Comparison of ENCODE assay signal across 22 mouse cellular contexts in genomic region chr7:79302145-79302544, GRCm38 (mm10). TPM values are rescaled to one million over a fixed set of nuclear protein-coding genes. Genes with fewer than 3 reads are reported as not detected.
DNase-seq lines count a peak whose midpoint lies in the region; ATAC-seq and TF ChIP-seq lines count a peak whose summit lies in the region.
"Had no signal": no experiment of that assay in that cellular context is flagged by ENCODE, and none has a peak within 500 bp of the region (broad histone marks: within the 10 kb centered on the region; RNA-seq: fewer than 3 reads in every experiment).

No protein-coding gene starts in this region.

- H3K27ac ChIP-seq in cerebellum, adult 2 months (ENCODE audit: insufficient read depth, low read length) = 0 out of 2 replicates have a peak overlapping the region, but pooled peaks have one; percentile 11
- H3K27ac ChIP-seq in left cerebral cortex, adult 2 months = peak overlapping the region; percentile 71; the same call in 1 of the 2 replicates
- peak overlapping the region; percentile 74; the same call in 1 of the 2 replicates for H3K27ac ChIP-seq in midbrain, embryonic 13.5 days
- no peak overlapping the region for H3K27ac ChIP-seq in midbrain, embryonic 10.5 days (replicated peaks)
- H3K27ac ChIP-seq: neural tube, embryonic 12.5 days had no signal

- H3K9ac ChIP-seq in midbrain, embryonic 13.5 days (replicated peaks) = no peak overlapping the region
- H3K9ac ChIP-seq: hindbrain, embryonic 13.5 days; neural tube, embryonic 12.5 days had no signal

- H3K4me3 ChIP-seq in cerebellum, adult 2 months (replicated peaks; ENCODE audit: insufficient read depth, low read depth, low read length) = no peak overlapping the region
- no peak overlapping the region for H3K4me3 ChIP-seq in left cerebral cortex, adult 2 months
- H3K4me3 ChIP-seq in midbrain, embryonic 13.5 days (replicated peaks) = no peak overlapping the region
- no peak overlapping the region for H3K4me3 ChIP-seq in midbrain, embryonic 10.5 days
- H3K4me3 ChIP-seq: hindbrain, embryonic 13.5 days; neural tube, embryonic 12.5 days had no signal

- no peak for ATAC-seq in cerebellum, adult (ENCODE audit: insufficient number of reproducible peaks, low FRiP score, low TSS enrichment)
- ATAC-seq in midbrain, embryonic 13.5 days = no peak
- ATAC-seq: activated CD4-positive, CD25-positive, alpha-beta regulatory T cell, adult 4 months; forebrain, embryonic 14.5 days; inflammation-experienced regulatory T-cells, adult 6 months had no signal

- intact Hi-C loops in left cerebral cortex, adult 2 months (cut with DNase I) = no loop called here

- no peak overlapping the region for H3K4me2 ChIP-seq in midbrain, embryonic 13.5 days (replicated peaks)
- H3K4me2 ChIP-seq: hindbrain, embryonic 13.5 days; midbrain, embryonic 11.5 days; neural tube, embryonic 12.5 days had no signal

- H3K9me3 ChIP-seq in midbrain, embryonic 13.5 days = no peaks in the 10 kb centered on the region
- H3K9me3 ChIP-seq in midbrain, embryonic 10.5 days (replicated peaks) = no peaks in the 10 kb centered on the region
- H3K9me3 ChIP-seq: hindbrain, embryonic 13.5 days; neural tube, embryonic 12.5 days had no signal

- peaks cover 19% of the 10 kb centered on the region for H3K36me3 ChIP-seq in midbrain, embryonic 13.5 days
- peaks cover 38% of the 10 kb centered on the region for H3K36me3 ChIP-seq in midbrain, embryonic 10.5 days

- no peak for DNase-seq in cerebellum, adult 2 months
- DNase-seq in left cerebral cortex, adult 2 months (ENCODE audit: extremely low spot score in 1 of 2, low spot score in 2 of 2) = no peak
- no peak for DNase-seq in left cerebral cortex, adult 8-10 months (ENCODE audit: low spot score in 2 of 2)
- DNase-seq in midbrain, embryonic 10.5 days (ENCODE audit: low spot score) = no peak
- DNase-seq in urinary bladder, adult 18-20 months (ENCODE audit: low spot score in 2 of 2) = no peak
- DNase-seq in ovary, adult 18-20 months (ENCODE audit: low spot score) = no peak
- DNase-seq: cerebellum, adult 8-10 months; cerebellum, postnatal 36 days; gastrocnemius, postnatal 25 days; heart, adult 18-20 months; kidney, postnatal 4 days; lung, adult 2 months; retina, postnatal 1 day; right cerebral cortex, postnatal 25 days had no signal

- no peak for TF ChIP-seq CTCF in cerebellum, adult 2 months (IDR thresholded peaks at IDR 0.05; ENCODE audit: borderline replicate concordance, insufficient read depth, low read depth, low read length)
- no peak for TF ChIP-seq CTCF in left cerebral cortex, adult 2 months (IDR thresholded peaks at IDR 0.05)

- 92% methylated on average over 6 of the region's 6 CpGs for WGBS in cerebellum, adult 2 months
- 93% methylated on average over 6 of the region's 6 CpGs for WGBS in midbrain, embryonic 13.5 days
- WGBS in midbrain, embryonic 10.5 days = 92% methylated on average over 6 of the region's 6 CpGs

- H3K4me1 ChIP-seq in cerebellum, adult 2 months (ENCODE audit: control insufficient read depth, insufficient read depth, low read length) = peaks cover 18% of the 10 kb centered on the region
- peaks cover 35% of the 10 kb centered on the region for H3K4me1 ChIP-seq in midbrain, embryonic 13.5 days (replicated peaks)
- peaks cover 39% of the 10 kb centered on the region for H3K4me1 ChIP-seq in midbrain, embryonic 10.5 days

- no peak for TF ChIP-seq POLR2A in cerebellum, adult 2 months (IDR thresholded peaks at IDR 0.05; ENCODE audit: borderline replicate concordance, insufficient read depth, low read length)

- H3K27me3 ChIP-seq in cerebellum, adult 2 months (ENCODE audit: control insufficient read depth, insufficient read depth, low read length) = no peaks in the 10 kb centered on the region
- H3K27me3 ChIP-seq in midbrain, embryonic 13.5 days = no peaks in the 10 kb centered on the region
- H3K27me3 ChIP-seq in midbrain, embryonic 10.5 days (ENCODE audit: low read depth, poor library complexity, severe bottlenecking) = peaks cover 29% of the 10 kb centered on the region; the same call in 1 of the 2 replicates
- H3K27me3 ChIP-seq: hindbrain, embryonic 13.5 days; neural tube, embryonic 12.5 days had no signal

RNA-seq across cellular contexts. Expression of gene Abhd2, which starts 29.1 kb away (rescaled TPM):
- polyA plus RNA-seq in cerebellum, adult 2 months (2012; rRNA removed) = 22.0 and 25.3 TPM in 2 replicates
- 100 to 1,000 TPM; 103 to 116 TPM for total RNA-seq in left cerebral cortex, adult 2 months (2021)
- total RNA-seq in left cerebral cortex, adult 8-10 months (2022) = 100 to 1,000 TPM; 106 to 135 (median 117) TPM
- 16.4 and 16.5 TPM in 2 replicates for polyA plus RNA-seq in midbrain, embryonic 13.5 days (2015; fragmentation: Nextera tagmentation; extraction: Ambion mirVana)
- polyA plus RNA-seq in midbrain, embryonic 10.5 days (2016; fragmentation: Nextera tagmentation; extraction: Ambion mirVana) = 6.8 and 8.7 TPM in 2 replicates
